Mouse (Mus musculus): ENCODE measurements around the gene Pla2g7. TPM values are rescaled to one million over a fixed set of nuclear protein-coding genes. Genes with fewer than 3 reads are reported as not detected.

Gene Pla2g7
- total RNA-seq, 2 experiments from 2014 or later, result 21.5 to 40.7 TPM

GRCm38 (mm10) chr17:43554516-43555403, 13.1 kb upstream of the Pla2g7 start:
- intact Hi-C loops (cut with DNase I), result no loop called here
- no peak for TF ChIP-seq CTCF (IDR thresholded peaks at IDR 0.05)
- Histone ChIP-seq H3K27ac (no peak overlapping the region), H3K4me3 (no peak overlapping the region)
- DNase-seq, result no peak

- intact Hi-C loops (cut with DNase I), result no loop called here
- DNase-seq, result no peak
- Histone ChIP-seq H3K4me3 (no peak overlapping the region), H3K27ac (peak overlapping the region; percentile 82)
- no peak for TF ChIP-seq CTCF (IDR thresholded peaks at IDR 0.05)
These were observed 10.8 kb upstream of the Pla2g7 start for GRCm38 (mm10) chr17:43557104-43557503.

- TF ChIP-seq CTCF (IDR thresholded peaks at IDR 0.05), result no peak
- Histone ChIP-seq H3K27ac (peak overlapping the region; percentile 82), H3K4me3 (0 out of 2 replicates have a peak overlapping the region, but pooled peaks have one; percentile 22)
- intact Hi-C loops (cut with DNase I), result no loop called here
- DNase-seq, result peak; percentile 89
These were observed 10.3 kb upstream of the Pla2g7 start for GRCm38 (mm10) chr17:43557541-43558090.

GRCm38 (mm10) chr17:43558678-43559077, 9.2 kb upstream of the Pla2g7 start:
- intact Hi-C loops (cut with DNase I), result no loop called here
- Histone ChIP-seq H3K4me3 (no peak overlapping the region), H3K27ac (0 out of 2 replicates have a peak overlapping the region, but pooled peaks have one; percentile 82)
- TF ChIP-seq CTCF (IDR thresholded peaks at IDR 0.05), result no peak
- DNase-seq, result no peak

- DNase-seq, result no peak
- intact Hi-C loops (cut with DNase I), result no loop called here
- H3K4me3 ChIP-seq, result no peak overlapping the region
- TF ChIP-seq CTCF (IDR thresholded peaks at IDR 0.05), result no peak
- H3K27ac ChIP-seq, result no peak overlapping the region
These were observed 4.5 kb upstream of the Pla2g7 start for GRCm38 (mm10) chr17:43563192-43563987.

GRCm38 (mm10) chr17:43567593-43567991, 306 bp upstream of the Pla2g7 start:
- Histone ChIP-seq H3K27ac (no peak overlapping the region), H3K4me3 (peak overlapping the region; percentile 71)
- TF ChIP-seq CTCF (IDR thresholded peaks at IDR 0.05), result no peak
- intact Hi-C loops (cut with DNase I), result no loop called here
- no peak for DNase-seq

GRCm38 (mm10) chr17:43569287-43569686, 1.4 kb downstream of the Pla2g7 start:
- H3K4me3 ChIP-seq, result peak overlapping the region; percentile 71
- peak; percentile 47 for DNase-seq
- intact Hi-C loops (cut with DNase I), result no loop called here
- peak overlapping the region; percentile 81 for H3K27ac ChIP-seq
- no peak for TF ChIP-seq CTCF (IDR thresholded peaks at IDR 0.05)

- H3K27ac ChIP-seq, result peak overlapping the region; percentile 32; the same call in 1 of the 2 replicates
- no peak for TF ChIP-seq CTCF (IDR thresholded peaks at IDR 0.05)
- DNase-seq, result no peak
- H3K4me3 ChIP-seq, result no peak overlapping the region
- intact Hi-C loops (cut with DNase I), result no loop called here
These were observed 5.8 kb downstream of the Pla2g7 start for GRCm38 (mm10) chr17:43573624-43574073.

GRCm38 (mm10) chr17:43580456-43580855, 12.6 kb downstream of the Pla2g7 start:
- Histone ChIP-seq H3K4me3 (peak overlapping the region; percentile 59), H3K27ac (peak overlapping the region; percentile 50)
- TF ChIP-seq CTCF (IDR thresholded peaks at IDR 0.05), result no peak
- no peak for DNase-seq
- intact Hi-C loops (cut with DNase I), result no loop called here

- TF ChIP-seq CTCF (IDR thresholded peaks at IDR 0.05), result no peak
- peak overlapping the region; percentile 59 for H3K4me3 ChIP-seq
- peak; percentile 60 for DNase-seq
- intact Hi-C loops (cut with DNase I), result no loop called here
- H3K27ac ChIP-seq, result peak overlapping the region; percentile 50
These were observed 13.1 kb downstream of the Pla2g7 start for GRCm38 (mm10) chr17:43581012-43581467.

- DNase-seq, result no peak
- intact Hi-C loops (cut with DNase I), result no loop called here
- TF ChIP-seq CTCF (IDR thresholded peaks at IDR 0.05), result no peak
- H3K27ac ChIP-seq, result no peak overlapping the region
- H3K4me3 ChIP-seq, result no peak overlapping the region
These were observed 16.9 kb downstream of the Pla2g7 start for GRCm38 (mm10) chr17:43584771-43585170.

GRCm38 (mm10) chr17:43587278-43587677, 19.4 kb downstream of the Pla2g7 start:
- H3K4me3 ChIP-seq, result no peak overlapping the region
- no peak for DNase-seq
- no peak overlapping the region for H3K27ac ChIP-seq
- TF ChIP-seq CTCF (IDR thresholded peaks at IDR 0.05), result no peak
- intact Hi-C loops (cut with DNase I), result no loop called here
